Mouse (Mus musculus): ENCODE results near the gene Pdx1.

Pdx1 gene

GRCm38 (mm10) chr5:147284365-147284764 lies 14.6 kb downstream of the Pdx1 start:
- no peak for DNase-seq

DNA sequence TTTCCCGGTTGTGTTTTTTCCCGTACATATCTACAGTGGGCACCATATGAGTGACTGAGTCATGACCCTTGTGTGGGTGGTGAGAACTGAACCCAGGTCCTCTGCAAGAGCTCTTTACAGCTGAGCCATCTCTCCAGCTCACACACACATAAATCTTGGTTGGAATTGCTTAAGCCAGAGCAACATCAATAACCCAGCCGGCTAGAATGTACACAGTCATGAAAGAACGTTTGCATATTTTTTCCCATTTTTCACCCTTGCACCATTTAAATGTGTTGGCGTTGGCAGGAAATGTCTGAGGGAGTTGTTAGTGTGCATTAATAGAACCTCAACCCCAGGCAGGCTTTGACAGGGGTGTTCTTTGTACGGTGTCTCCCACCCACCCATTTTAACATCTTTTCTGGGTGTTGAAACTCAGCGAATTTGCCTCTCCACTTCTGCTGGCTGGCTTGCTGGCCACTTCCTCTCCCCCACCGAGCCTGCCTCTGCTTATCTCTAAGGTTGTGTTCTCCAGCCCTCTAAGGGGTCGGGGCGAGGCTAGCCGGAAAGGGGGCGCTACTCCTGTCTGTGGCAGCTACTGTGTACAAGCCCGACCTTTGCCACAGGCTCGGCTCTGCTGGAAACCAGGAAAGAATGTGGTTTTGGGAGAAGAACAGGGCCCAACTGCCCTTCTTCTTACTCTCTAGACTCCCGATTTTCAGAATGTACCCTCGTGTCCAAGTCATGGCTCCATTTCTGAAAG lies 22.2 kb downstream of the Pdx1 start:
- no peak for DNase-seq

DNA sequence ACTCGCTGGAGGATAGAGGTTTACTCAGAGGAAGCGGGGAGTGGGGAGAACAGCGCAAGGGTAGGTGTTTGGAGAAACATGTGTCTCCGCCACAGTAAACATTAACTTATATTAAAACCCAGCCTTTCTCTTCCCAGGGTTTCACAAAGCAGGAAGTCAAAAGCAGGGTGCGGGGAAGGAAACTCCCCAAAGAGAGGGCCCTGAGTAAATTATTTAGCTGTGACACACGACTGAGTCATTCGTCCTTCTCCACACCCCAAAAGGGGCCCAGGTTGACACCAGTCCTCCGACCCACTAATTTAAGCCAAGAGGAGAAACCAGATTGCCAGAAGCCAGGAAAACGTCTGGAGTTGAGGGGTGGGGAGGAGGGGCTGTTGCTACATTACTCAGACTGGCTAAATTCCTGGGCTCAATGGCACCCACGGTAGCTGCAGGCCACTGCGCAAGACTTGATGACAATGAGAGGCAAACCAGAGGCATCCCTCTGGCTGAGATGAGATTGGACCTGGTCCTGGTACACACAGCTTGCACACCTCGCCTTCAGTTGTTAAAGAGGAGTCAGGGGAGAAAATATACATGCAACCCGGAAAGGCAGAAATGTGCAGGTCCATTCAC lies 22.9 kb downstream of the Pdx1 start:
- DNase-seq, result no peak

GRCm38 (mm10) chr5:147293127-147293910 lies 23.6 kb downstream of the Pdx1 start:
- DNase-seq, result peak; percentile 68

- DNase-seq, result peak; percentile 7
Measured at GRCm38 (mm10) chr5:147294121-147294520, 24.4 kb downstream of the Pdx1 start.

DNA sequence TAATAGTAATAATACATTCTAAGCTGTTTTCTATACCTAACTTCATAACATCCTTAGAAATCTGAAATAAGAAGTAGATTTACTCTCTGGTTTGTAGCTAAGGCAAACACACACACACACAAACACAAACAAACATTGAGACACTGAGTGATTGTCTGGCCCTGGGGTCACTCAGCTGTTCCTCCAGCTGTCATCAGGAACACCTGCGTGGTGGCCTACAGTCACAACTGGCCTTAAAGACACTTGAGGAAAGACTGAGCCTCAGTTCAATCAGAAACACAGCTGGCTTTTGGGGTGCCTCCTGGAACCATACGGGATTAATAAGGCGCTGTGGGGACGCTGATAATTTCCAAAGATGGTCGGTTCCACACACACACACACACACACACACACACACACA lies 27.5 kb downstream of the Pdx1 start:
- no peak for DNase-seq

GRCm38 (mm10) chr5:147299255-147300000 lies 29.7 kb downstream of the Pdx1 start:
- peak; percentile 61 for DNase-seq

- DNase-seq, result no peak
Measured at GRCm38 (mm10) chr5:147300001-147300363, 30.2 kb downstream of the Pdx1 start.

GRCm38 (mm10) chr5:147300917-147301780 lies 31.4 kb downstream of the Pdx1 start:
- DNase-seq, result no peak

GRCm38 (mm10) chr5:147301781-147302070 lies 32.0 kb downstream of the Pdx1 start:
- no peak for DNase-seq

GRCm38 (mm10) chr5:147302141-147302540 lies 32.4 kb downstream of the Pdx1 start:
- DNase-seq, result no peak

GRCm38 (mm10) chr5:147302746-147303400 lies 33.1 kb downstream of the Pdx1 start:
- no peak for DNase-seq

- DNase-seq, result no peak
Measured at GRCm38 (mm10) chr5:147304276-147305155, 34.8 kb downstream of the Pdx1 start.

DNA sequence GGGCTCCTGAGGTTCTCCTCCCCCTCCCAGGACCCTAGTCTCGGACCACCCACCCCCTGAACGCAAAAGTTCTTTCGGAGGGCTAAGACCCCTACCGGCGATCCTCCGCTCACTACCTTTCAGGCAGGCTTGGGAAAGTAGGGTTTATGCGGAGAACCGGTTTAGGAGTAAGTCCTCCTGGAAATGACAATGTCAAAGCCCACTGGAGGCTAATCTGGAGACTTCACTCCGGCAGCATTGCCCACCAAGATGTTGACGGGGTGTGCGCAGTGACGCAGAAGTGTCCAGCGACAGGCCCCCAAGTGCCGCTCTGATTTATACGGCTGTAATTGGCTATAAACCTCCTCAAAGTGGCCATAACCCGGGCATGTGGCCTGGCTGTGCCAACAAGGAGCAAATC lies 35.4 kb downstream of the Pdx1 start:
- DNase-seq, result no peak

DNA sequence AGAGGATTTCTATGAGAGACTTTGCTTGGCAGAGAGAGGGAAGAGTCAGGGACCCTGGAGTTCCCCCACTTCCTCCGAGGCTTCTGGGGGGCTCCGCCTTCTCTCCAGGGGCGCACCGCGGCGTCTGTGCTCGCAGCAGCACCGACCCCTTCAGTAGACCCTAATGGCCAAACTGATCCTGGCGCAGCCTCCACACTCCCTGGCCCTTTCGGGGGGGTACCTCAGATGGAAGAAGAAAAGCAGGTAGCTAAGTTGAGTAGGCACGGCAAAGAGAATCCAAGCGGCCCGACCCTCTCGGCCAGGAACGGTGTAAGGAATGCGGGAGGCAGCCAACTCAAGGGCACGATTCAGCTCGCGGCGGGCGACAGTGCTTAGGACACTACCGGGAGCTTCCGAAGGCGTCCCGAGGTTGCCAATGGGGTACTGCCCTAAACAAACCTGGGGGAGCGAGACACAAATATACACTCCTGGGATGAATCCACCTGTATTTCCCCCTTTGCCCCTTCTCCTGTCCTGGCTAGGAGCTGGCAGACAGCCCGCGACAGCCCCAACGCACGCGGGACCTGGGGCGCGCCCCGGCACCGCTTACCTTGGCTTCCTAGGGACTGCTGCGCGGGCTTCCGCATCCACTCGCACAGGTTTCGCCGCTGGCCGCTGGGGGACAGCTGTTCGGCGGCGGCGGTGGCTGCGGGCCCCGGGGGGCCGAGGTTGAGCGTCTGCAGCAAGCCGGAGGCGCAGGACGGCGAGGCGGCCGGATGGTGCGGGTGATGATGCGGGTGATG lies 36.3 kb downstream of the Pdx1 start:
- DNase-seq, result no peak

DNA sequence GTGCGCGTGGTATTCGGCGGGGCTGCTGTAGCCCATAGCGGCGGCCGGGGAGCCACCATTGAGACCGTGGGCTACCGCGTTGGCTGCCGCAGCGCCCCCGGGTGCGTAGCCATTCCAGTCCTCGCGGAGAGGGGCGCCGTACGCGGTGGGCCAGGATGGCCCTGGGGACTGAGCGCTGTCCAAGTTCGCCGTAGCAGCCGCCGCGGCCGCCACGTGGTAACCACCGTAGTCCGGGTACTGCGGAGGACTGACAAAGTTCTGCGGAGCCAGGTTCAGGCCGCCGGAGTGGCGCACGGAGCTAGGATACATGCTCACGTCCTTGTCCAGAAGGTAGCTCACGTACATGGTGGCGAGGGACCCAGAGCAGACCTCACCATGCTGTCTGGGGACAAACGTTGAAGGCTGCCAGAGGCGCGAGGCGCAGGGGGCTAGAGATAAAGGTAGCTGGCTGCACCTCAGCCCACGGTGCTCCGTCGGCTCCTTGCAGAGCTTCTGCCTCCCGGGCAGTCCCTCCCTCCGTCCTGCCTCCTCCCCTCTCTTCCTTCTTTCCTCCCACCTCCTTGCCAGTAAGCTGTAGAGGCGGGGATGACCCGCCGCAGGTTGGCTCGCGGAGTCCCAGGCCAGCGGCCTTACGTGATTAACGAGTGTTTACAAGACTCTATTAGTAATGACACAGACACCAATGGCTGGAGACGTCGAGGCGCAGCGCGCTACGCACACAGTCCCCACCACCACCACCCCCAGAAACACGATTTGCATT lies 37.1 kb downstream of the Pdx1 start, which contains the start of gene Cdx2:
Cdx2 (minus strand) TSS at position 633 of the 760 bp plus-strand sequence.
- no peak for DNase-seq

DNA sequence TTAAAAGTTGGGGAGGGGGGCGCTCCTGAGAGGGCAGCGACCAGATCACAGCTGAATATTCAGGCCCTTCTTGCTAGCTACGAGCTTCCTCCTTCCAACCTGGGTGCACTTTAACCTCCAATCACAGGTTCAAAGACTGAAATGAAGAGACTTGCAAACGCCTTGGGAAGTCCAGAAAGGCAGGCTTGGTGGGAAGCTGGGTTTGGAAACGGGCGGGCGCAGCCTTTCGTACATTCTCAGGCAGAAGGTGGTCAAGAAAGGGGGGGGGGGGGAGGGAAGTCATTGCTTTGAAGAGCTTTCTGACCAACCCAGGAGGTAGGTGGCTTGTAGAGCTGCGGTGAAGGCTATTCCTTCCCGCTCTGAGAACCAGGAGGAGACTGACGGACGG lies 37.6 kb downstream of the Pdx1 start:
- no peak for DNase-seq

GRCm38 (mm10) chr5:147308451-147308850 lies 38.7 kb downstream of the Pdx1 start:
- no peak for DNase-seq

DNA sequence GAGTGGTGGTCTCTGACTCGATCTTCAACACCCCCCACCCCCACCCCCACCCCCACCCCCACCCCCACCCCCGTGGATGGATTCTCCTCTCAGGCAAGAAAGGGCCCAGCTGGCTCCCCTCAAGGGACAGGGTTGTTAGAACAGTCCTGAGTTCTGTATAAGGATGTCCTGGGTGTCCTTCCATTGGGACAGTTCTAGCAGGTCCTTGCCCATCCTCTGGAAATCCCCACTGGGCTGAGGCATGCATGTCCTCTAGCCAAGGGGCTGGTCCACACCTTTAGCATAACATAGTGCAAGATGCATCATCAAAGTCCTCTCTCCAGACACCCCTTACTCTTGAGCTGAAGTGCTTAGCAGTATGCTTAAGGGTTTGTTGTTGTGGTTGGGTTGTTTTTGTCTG lies 40.0 kb downstream of the Pdx1 start:
- DNase-seq, result no peak
